Mouse (Mus musculus) embryo, embryonic 11.5 days (tissue): ENCODE results near the gene Igfbp4.
A peak's percentile ranks its signal among the peaks of the same experiment; 100 is the strongest.

Experiments used
- DNase-seq: peaks from one replicate; pipeline ENCODE4 v3.0.0-alpha.2; 2012; ENCODE audit warnings: low read depth, low spot score

Gene Igfbp4

GRCm38 (mm10) chr11:99041841-99042780, 1.1 kb downstream of the Igfbp4 start:
- DNase-seq, result no peak

- DNase-seq, result no peak
Measured at GRCm38 (mm10) chr11:99042834-99043431, 1.9 kb downstream of the Igfbp4 start.

GRCm38 (mm10) chr11:99043632-99044031, 2.6 kb downstream of the Igfbp4 start:
- DNase-seq, result no peak

- DNase-seq, result no peak
Measured at GRCm38 (mm10) chr11:99044306-99044705, 3.3 kb downstream of the Igfbp4 start.

- no peak for DNase-seq
Measured at GRCm38 (mm10) chr11:99045159-99045889, 4.3 kb downstream of the Igfbp4 start.

GRCm38 (mm10) chr11:99047120-99047519, 6.1 kb downstream of the Igfbp4 start:
- DNase-seq, result no peak

- DNase-seq, result no peak
Measured at GRCm38 (mm10) chr11:99047643-99048042, 6.6 kb downstream of the Igfbp4 start.

GRCm38 (mm10) chr11:99055143-99055542, 14.1 kb downstream of the Igfbp4 start:
- no peak for DNase-seq

GRCm38 (mm10) chr11:99055571-99056452, 14.8 kb downstream of the Igfbp4 start:
- no peak for DNase-seq

- no peak for DNase-seq
Measured at GRCm38 (mm10) chr11:99060435-99060834, 19.4 kb downstream of the Igfbp4 start.

- no peak for DNase-seq
Measured at GRCm38 (mm10) chr11:99062661-99063060, 21.6 kb downstream of the Igfbp4 start.

- no peak for DNase-seq
Measured at GRCm38 (mm10) chr11:99063406-99064131, 22.5 kb downstream of the Igfbp4 start.

- DNase-seq, result no peak
Measured at GRCm38 (mm10) chr11:99065353-99065752, 24.3 kb downstream of the Igfbp4 start.

- DNase-seq, result peak; percentile 79
Measured at GRCm38 (mm10) chr11:99065979-99066378, 24.9 kb downstream of the Igfbp4 start.

- no peak for DNase-seq
Measured at GRCm38 (mm10) chr11:99067591-99067990, 26.5 kb downstream of the Igfbp4 start.

- DNase-seq, result no peak
Measured at GRCm38 (mm10) chr11:99068455-99068854, 27.4 kb downstream of the Igfbp4 start.

GRCm38 (mm10) chr11:99071866-99072265, 30.8 kb downstream of the Igfbp4 start:
- peak; percentile 66 for DNase-seq

GRCm38 (mm10) chr11:99073781-99074180, 32.7 kb downstream of the Igfbp4 start:
- no peak for DNase-seq

- no peak for DNase-seq
Measured at GRCm38 (mm10) chr11:99076744-99077319, 35.8 kb downstream of the Igfbp4 start.

- DNase-seq, result no peak
Measured at GRCm38 (mm10) chr11:99077869-99078268, 36.8 kb downstream of the Igfbp4 start.
